Mouse (Mus musculus) hindbrain, postnatal 0 days (tissue): ENCODE results near the gene Fam183b. TPM values are rescaled to one million over a fixed set of nuclear protein-coding genes. Genes with fewer than 3 reads are reported as not detected.
A peak's percentile ranks its signal among the peaks of the same experiment; 100 is the strongest.

ENCODE experiments used
- ATAC-seq: fragments of 200-750 bp; cut with Nextera tagmentation; 2 replicates; pipeline ENCODE4 v1.8.0; 2017; ENCODE audit warnings: mild to moderate bottlenecking, moderate TSS enrichment, moderate library complexity
- DNase-seq: peaks from one replicate; pipeline ENCODE4 v3.0.0-alpha.2; 2015; ENCODE audit warnings: low spot score
- H3K27ac ChIP-seq: fragments of 300-500 bp; sonication (generic); 2 replicates; pipeline ENCODE4 v1.5.1; 2014; ENCODE audit warnings: mild to moderate bottlenecking
- H3K27me3 ChIP-seq: fragments of 300-500 bp; sonication (generic); 2 replicates; pipeline ENCODE4 v1.6.1; 2014; ENCODE audit warnings: low read length, mixed read lengths; ENCODE audit not compliant: insufficient read depth
- H3K36me3 ChIP-seq: fragments of 300-500 bp; sonication (generic); 2 replicates; pipeline ENCODE4 v1.6.1; 2014; ENCODE audit warnings: low read length, mixed read lengths; ENCODE audit not compliant: insufficient read depth
- H3K4me1 ChIP-seq: fragments of 300-500 bp; sonication (generic); 2 replicates; pipeline ENCODE4 v1.6.1; 2014; ENCODE audit warnings: antibody characterized with exemption, low read length, mixed read lengths; ENCODE audit not compliant: insufficient read depth
- H3K4me2 ChIP-seq: fragments of 300-500 bp; sonication (generic); 2 replicates; pipeline ENCODE4 v1.6.1; 2014; ENCODE audit warnings: low read depth, mild to moderate bottlenecking, low read length, moderate library complexity, mixed read lengths
- H3K4me3 ChIP-seq: fragments of 300-500 bp; sonication (generic); 2 replicates; pipeline ENCODE4 v1.5.1; 2014; ENCODE audit warnings: low read length
- H3K9ac ChIP-seq: fragments of 300-500 bp; sonication (generic); replicated peaks from 2 replicates; pipeline ENCODE4 v1.6.1; 2014; ENCODE audit warnings: mild to moderate bottlenecking, low read length, moderate library complexity, mixed read lengths
- H3K9me3 ChIP-seq: fragments of 300-500 bp; sonication (generic); 2 replicates; pipeline ENCODE4 v1.6.1; 2016; ENCODE audit warnings: low read length, mixed read lengths
- CTCF ChIP-seq: IDR thresholded peaks from 2 replicates; pipeline ENCODE4 v1.5.1; 2016; ENCODE audit warnings: antibody characterized with exemption, control low read depth, low read depth
- WGBS: fragments of 180-500 bp; shearing (Covaris S2); extraction: QIAGEN DNeasy Blood & Tissue Kit; methylation state at CpG from one replicate; pipeline ENCODE4 v1.1.7; 2014; 5-methylcytosine and 5-hydroxymethylcytosine counted together
- polyA plus RNA-seq: library from polyadenylated mRNA; unstranded; fragments of >200 nt; fragmentation: Nextera tagmentation; extraction: Ambion mirVana; gene quantifications from 2 replicates; pipeline ENCODE4 v1.2.1, GENCODE M21; 2015
- total RNA-seq: library from RNA; depleted of rRNA; stranded (reverse); fragments of >200 nt; gene quantifications from 2 replicates; pipeline ENCODE4 v1.2.3, GENCODE M21; 2014

Fam183b gene
- total and polyA plus RNA-seq, 2 experiments from 2014 or later = 5.9 to 11.1 TPM

- no peaks in the 10 kb centered on the region for H3K4me1 ChIP-seq
- no peak overlapping the region for H3K4me3 ChIP-seq
- no peak for ATAC-seq
- no peak overlapping the region for H3K4me2 ChIP-seq
- no peak overlapping the region for H3K9ac ChIP-seq
- DNase-seq = no peak
- no peak overlapping the region for H3K27ac ChIP-seq
- H3K27me3 ChIP-seq = no peaks in the 10 kb centered on the region
- no peak for TF ChIP-seq CTCF
- no peaks in the 10 kb centered on the region for H3K36me3 ChIP-seq
- no peaks in the 10 kb centered on the region for H3K9me3 ChIP-seq
- WGBS = 97% methylated on average over 2 of the region's 2 CpGs
Observed at GRCm38 (mm10) chr11:58795856-58796255, 5.9 kb downstream of the Fam183b start.

DNA sequence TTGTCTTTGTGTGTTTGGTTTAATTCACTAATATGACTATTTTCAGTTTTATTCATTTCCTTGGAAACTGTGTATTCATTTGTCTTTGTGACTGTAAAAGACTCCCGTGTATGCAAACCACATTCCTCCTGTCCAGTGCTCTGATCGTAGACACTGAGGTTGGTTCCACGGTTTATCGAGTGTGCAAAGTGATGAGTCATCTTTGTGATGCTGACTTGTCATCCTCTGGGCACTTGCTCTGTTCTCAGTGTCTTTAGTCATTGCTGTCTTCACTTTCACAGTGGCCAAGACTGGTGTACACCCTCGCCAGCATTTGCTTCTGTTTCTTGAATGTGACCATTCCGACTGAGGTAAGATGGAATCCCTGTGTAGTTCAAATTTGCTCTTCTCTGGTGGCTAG is 11.1 kb downstream of the Fam183b start:
- no peak overlapping the region for H3K27ac ChIP-seq
- H3K4me1 ChIP-seq = no peaks in the 10 kb centered on the region
- ATAC-seq (no peak), DNase-seq (no peak)
- 82% methylated on average over 6 of the region's 6 CpGs for WGBS
- H3K36me3 ChIP-seq = no peaks in the 10 kb centered on the region
- no peak overlapping the region for H3K4me3 ChIP-seq
- H3K27me3 ChIP-seq = no peaks in the 10 kb centered on the region
- no peak overlapping the region for H3K9ac ChIP-seq
- H3K9me3 ChIP-seq = no peaks in the 10 kb centered on the region
- no peak for TF ChIP-seq CTCF
- no peak overlapping the region for H3K4me2 ChIP-seq

DNA sequence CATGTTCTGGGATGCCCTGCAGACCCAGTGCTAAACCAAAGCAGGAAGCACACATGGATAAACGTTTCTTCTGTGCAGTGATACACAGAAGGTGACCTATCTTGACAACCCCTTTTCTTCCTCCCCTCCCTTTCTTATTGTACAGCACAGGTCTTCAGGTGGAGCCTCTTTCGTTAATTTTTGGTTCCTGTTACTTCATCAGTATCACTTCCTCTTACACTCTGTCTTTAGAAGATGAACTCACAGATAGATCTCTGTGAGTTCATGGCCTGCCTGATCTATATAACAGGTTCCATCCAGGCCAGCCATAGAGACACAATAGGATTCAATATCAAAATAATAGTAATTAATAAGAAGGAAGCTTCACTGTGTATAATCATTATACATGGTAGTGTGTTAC is 11.7 kb downstream of the Fam183b start:
- DNase-seq (no peak), ATAC-seq (no peak)
- Histone ChIP-seq H3K27ac (no peak overlapping the region), H3K36me3 (no peaks in the 10 kb centered on the region), H3K4me1 (no peaks in the 10 kb centered on the region), H3K27me3 (no peaks in the 10 kb centered on the region), H3K4me3 (no peak overlapping the region), H3K4me2 (no peak overlapping the region), H3K9me3 (no peaks in the 10 kb centered on the region), H3K9ac (no peak overlapping the region)
- TF ChIP-seq CTCF = no peak
- 59% methylated on average over 2 of the region's 2 CpGs for WGBS

- Histone ChIP-seq H3K9me3 (no peaks in the 10 kb centered on the region), H3K4me2 (no peak overlapping the region), H3K9ac (no peak overlapping the region), H3K27me3 (no peaks in the 10 kb centered on the region), H3K36me3 (no peaks in the 10 kb centered on the region), H3K4me1 (no peaks in the 10 kb centered on the region), H3K27ac (no peak overlapping the region), H3K4me3 (no peak overlapping the region)
- TF ChIP-seq CTCF = no peak
- DNase-seq (peak; percentile 7), ATAC-seq (no peak)
- WGBS = 27% methylated on average over 3 of the region's 3 CpGs
Observed at GRCm38 (mm10) chr11:58789532-58789931, 12.2 kb downstream of the Fam183b start.

- no peaks in the 10 kb centered on the region for H3K27me3 ChIP-seq
- ATAC-seq = no peak
- H3K9me3 ChIP-seq = no peaks in the 10 kb centered on the region
- H3K4me3 ChIP-seq = no peak overlapping the region
- WGBS = 85% methylated on average over 8 of the region's 8 CpGs
- no peak overlapping the region for H3K4me2 ChIP-seq
- no peak for TF ChIP-seq CTCF
- no peak for DNase-seq
- no peak overlapping the region for H3K27ac ChIP-seq
- no peaks in the 10 kb centered on the region for H3K36me3 ChIP-seq
- H3K4me1 ChIP-seq = no peaks in the 10 kb centered on the region
- H3K9ac ChIP-seq = no peak overlapping the region
Observed at GRCm38 (mm10) chr11:58788346-58788745, 13.4 kb downstream of the Fam183b start.

DNA sequence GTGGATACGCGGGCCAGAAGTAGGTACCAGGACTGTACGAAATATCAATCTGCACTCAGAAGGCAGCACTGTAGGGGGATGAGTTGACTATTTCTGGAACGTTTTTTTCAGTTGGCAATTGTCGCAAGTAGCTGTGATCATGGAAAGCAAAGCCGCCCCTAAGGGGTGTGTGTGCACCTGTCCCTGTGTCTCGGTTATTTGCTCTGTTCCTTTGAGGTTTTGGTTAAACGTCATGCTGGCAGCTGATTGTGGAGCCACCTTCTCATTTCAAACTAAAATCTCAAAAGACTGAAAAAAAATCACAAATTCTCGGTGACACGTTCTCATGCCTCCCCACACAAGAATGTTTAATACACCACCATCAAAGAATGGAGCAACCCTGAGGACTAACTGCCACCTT is 14.1 kb downstream of the Fam183b start:
- Histone ChIP-seq H3K9ac (no peak overlapping the region), H3K36me3 (no peaks in the 10 kb centered on the region), H3K27me3 (no peaks in the 10 kb centered on the region), H3K9me3 (no peaks in the 10 kb centered on the region), H3K4me3 (no peak overlapping the region), H3K4me2 (no peak overlapping the region), H3K27ac (no peak overlapping the region), H3K4me1 (no peaks in the 10 kb centered on the region)
- ATAC-seq = no peak
- DNase-seq = no peak
- TF ChIP-seq CTCF = no peak
- 87% methylated on average over 10 of the region's 10 CpGs for WGBS

DNA sequence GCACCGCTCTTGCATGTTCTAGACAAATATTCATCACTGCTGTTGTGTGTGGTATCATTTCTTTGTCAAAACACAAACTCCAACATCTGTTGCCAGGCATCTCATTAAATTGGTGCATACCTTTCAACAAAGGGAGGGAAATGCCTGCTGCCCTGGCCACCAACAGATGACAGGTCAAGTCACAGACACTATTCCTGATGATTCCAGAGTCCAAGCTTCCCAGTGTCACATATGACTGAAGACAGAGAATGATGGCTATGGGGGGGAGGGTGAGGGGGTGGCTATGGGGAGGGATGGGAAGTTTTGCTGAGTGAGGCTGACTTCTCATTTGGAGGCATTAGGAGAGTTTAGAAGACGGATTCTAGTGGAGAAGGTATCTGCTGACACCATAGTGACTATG is 17.6 kb downstream of the Fam183b start:
- 86% methylated on average over 2 of the region's 2 CpGs for WGBS
- no peak for TF ChIP-seq CTCF
- Histone ChIP-seq H3K4me2 (no peak overlapping the region), H3K9ac (no peak overlapping the region), H3K4me1 (no peaks in the 10 kb centered on the region), H3K4me3 (no peak overlapping the region), H3K9me3 (no peaks in the 10 kb centered on the region), H3K36me3 (no peaks in the 10 kb centered on the region), H3K27ac (no peak overlapping the region), H3K27me3 (no peaks in the 10 kb centered on the region)
- ATAC-seq (no peak), DNase-seq (no peak)
